ENCODE assay signal across 8 mouse cellular contexts in the genomic region with DNA sequence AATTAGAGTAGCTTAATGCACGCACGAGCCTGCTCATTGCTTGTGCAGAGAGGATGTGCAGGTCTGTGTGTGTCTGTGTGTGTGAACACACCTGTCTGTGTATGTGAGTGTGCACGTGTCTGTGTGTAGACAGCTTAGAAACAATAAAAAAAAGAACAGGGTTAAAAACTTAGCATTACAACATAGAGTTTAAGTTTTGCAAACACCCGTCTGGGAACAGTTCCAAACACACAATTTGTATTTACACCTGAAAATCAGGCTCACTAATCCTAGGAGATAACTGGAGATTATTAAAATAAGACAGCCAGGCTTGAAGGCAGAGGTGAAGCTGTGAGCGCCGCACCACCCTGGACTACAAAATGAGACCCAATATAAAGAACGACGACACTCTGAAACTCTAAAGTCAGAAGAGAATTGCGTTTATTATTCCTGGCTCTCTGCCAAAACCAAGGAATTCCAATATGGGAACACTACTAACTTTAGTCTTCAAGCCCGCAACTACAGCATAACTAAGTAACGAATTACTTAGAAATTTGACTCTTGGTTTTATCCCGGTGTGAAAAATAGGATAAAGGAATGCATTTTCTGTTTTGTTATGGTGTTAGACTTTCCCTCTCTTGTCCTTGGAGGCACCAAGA. TPM values are rescaled to one million over a fixed set of nuclear protein-coding genes. Genes with fewer than 3 reads are reported as not detected.
DNase-seq lines count a peak whose midpoint lies in the region; ATAC-seq and TF ChIP-seq lines count a peak whose summit lies in the region.

No protein-coding gene starts in this region.

- ATAC-seq in lung, embryonic 14.5 days (ENCODE audit: insufficient read depth), result no peak
- no peak for ATAC-seq in embryonic facial prominence, embryonic 13.5 days (ENCODE audit: insufficient number of reproducible peaks, insufficient read depth, low FRiP score, low TSS enrichment, low read depth)
- no peak for ATAC-seq in intestine, embryonic 15.5 days
- ATAC-seq in neural tube, embryonic 13.5 days (ENCODE audit: low read depth), result no peak

- H3K27me3 ChIP-seq in lung, embryonic 14.5 days (ENCODE audit: insufficient read depth, low read length), result no peaks in the 10 kb centered on the region
- no peaks in the 10 kb centered on the region for H3K27me3 ChIP-seq in embryonic facial prominence, embryonic 13.5 days
- H3K27me3 ChIP-seq in intestine, embryonic 15.5 days (replicated peaks), result no peaks in the 10 kb centered on the region
- no peaks in the 10 kb centered on the region for H3K27me3 ChIP-seq in neural tube, embryonic 13.5 days

- 14% methylated on average over 12 of the region's 12 CpGs for WGBS in lung, embryonic 14.5 days
- WGBS in lung, adult 2 months, result 29% methylated on average over 12 of the region's 12 CpGs
- 21% methylated on average over 12 of the region's 12 CpGs for WGBS in embryonic facial prominence, embryonic 13.5 days
- 20% methylated on average over 12 of the region's 12 CpGs for WGBS in intestine, embryonic 15.5 days
- WGBS in neural tube, embryonic 13.5 days, result 34% methylated on average over 12 of the region's 12 CpGs

- H3K9ac ChIP-seq in lung, embryonic 14.5 days, result peak overlapping the region; percentile 69
- no peak overlapping the region for H3K9ac ChIP-seq in embryonic facial prominence, embryonic 13.5 days
- H3K9ac ChIP-seq in intestine, embryonic 15.5 days, result no peak overlapping the region
- peak overlapping the region; percentile 83; the same call in 1 of the 2 replicates for H3K9ac ChIP-seq in neural tube, embryonic 13.5 days

- peak; percentile 84 for DNase-seq in lung, embryonic 14.5 days
- DNase-seq in lung, adult 2 months, result no peak
- DNase-seq in testis, postnatal 10 days (ENCODE audit: low spot score), result no peak
- no peak for DNase-seq in left cerebral cortex, adult 11 months (ENCODE audit: low spot score)
- DNase-seq in spleen, postnatal 10 days (ENCODE audit: low spot score in 2 of 2), result no peak

- no peak for TF ChIP-seq POLR2A in lung, adult 2 months (IDR thresholded peaks at IDR 0.05; ENCODE audit: borderline replicate concordance, extremely low read depth, low read depth, low read length)

- H3K27ac ChIP-seq in lung, embryonic 14.5 days (ENCODE audit: low read depth), result peak overlapping the region; percentile 87; the same call in 1 of the 2 replicates
- H3K27ac ChIP-seq in embryonic facial prominence, embryonic 13.5 days, result peak overlapping the region; percentile 89
- H3K27ac ChIP-seq in intestine, embryonic 15.5 days, result peak overlapping the region; percentile 86; the same call in 1 of the 2 replicates
- no peak overlapping the region for H3K27ac ChIP-seq in neural tube, embryonic 13.5 days (replicated peaks)

- no peak for TF ChIP-seq CTCF in lung, embryonic 14.5 days (IDR thresholded peaks at IDR 0.05; ENCODE audit: low read depth)
- TF ChIP-seq CTCF in lung, adult 2 months (IDR thresholded peaks at IDR 0.05; ENCODE audit: insufficient read depth, low read length), result no peak

- peaks cover 8% of the 10 kb centered on the region for H3K36me3 ChIP-seq in lung, embryonic 14.5 days (ENCODE audit: insufficient read depth)
- peaks cover 20% of the 10 kb centered on the region for H3K36me3 ChIP-seq in embryonic facial prominence, embryonic 13.5 days
- no peaks in the 10 kb centered on the region for H3K36me3 ChIP-seq in intestine, embryonic 15.5 days
- H3K36me3 ChIP-seq in neural tube, embryonic 13.5 days, result peaks cover 8% of the 10 kb centered on the region; the same call in 1 of the 2 replicates

- peak overlapping the region; percentile 80 for H3K4me3 ChIP-seq in lung, embryonic 14.5 days (ENCODE audit: low read depth, low read length)
- H3K4me3 ChIP-seq in lung, adult 2 months (replicated peaks; ENCODE audit: extremely low read depth, low read depth, low read length), result no peak overlapping the region
- peak overlapping the region; percentile 86 for H3K4me3 ChIP-seq in embryonic facial prominence, embryonic 13.5 days
- H3K4me3 ChIP-seq in intestine, embryonic 15.5 days (replicated peaks), result peak overlapping the region; percentile 83
- peak overlapping the region; percentile 74 for H3K4me3 ChIP-seq in neural tube, embryonic 13.5 days

- H3K4me2 ChIP-seq in lung, embryonic 14.5 days, result peak overlapping the region; percentile 85
- peak overlapping the region; percentile 74 for H3K4me2 ChIP-seq in embryonic facial prominence, embryonic 13.5 days
- H3K4me2 ChIP-seq in intestine, embryonic 15.5 days (replicated peaks), result peak overlapping the region; percentile 73
- peak overlapping the region; percentile 75 for H3K4me2 ChIP-seq in neural tube, embryonic 13.5 days

- no peaks in the 10 kb centered on the region for H3K9me3 ChIP-seq in lung, embryonic 14.5 days (ENCODE audit: low read depth, low read length)
- no peaks in the 10 kb centered on the region for H3K9me3 ChIP-seq in embryonic facial prominence, embryonic 13.5 days
- H3K9me3 ChIP-seq in intestine, embryonic 15.5 days, result no peaks in the 10 kb centered on the region
- no peaks in the 10 kb centered on the region for H3K9me3 ChIP-seq in neural tube, embryonic 13.5 days

- peaks cover 5% of the 10 kb centered on the region; the same call in 1 of the 2 replicates for H3K4me1 ChIP-seq in lung, embryonic 14.5 days (ENCODE audit: insufficient read depth)
- H3K4me1 ChIP-seq in lung, adult 2 months (ENCODE audit: control insufficient read depth, insufficient read depth, low read length), result peaks cover 3% of the 10 kb centered on the region
- peaks cover 15% of the 10 kb centered on the region for H3K4me1 ChIP-seq in embryonic facial prominence, embryonic 13.5 days
- H3K4me1 ChIP-seq in intestine, embryonic 15.5 days (replicated peaks), result peaks cover 5% of the 10 kb centered on the region
- H3K4me1 ChIP-seq in neural tube, embryonic 13.5 days (replicated peaks), result peaks cover 19% of the 10 kb centered on the region; the same call in 1 of the 2 replicates

RNA-seq across cellular contexts. Expression of a gene that starts 1.3 kb away (rescaled TPM):
- 45.7 and 47.6 TPM in 2 replicates for polyA plus RNA-seq in lung, embryonic 14.5 days (2014; fragmentation: Nextera tagmentation; extraction: Ambion mirVana)
- 27.1 and 62.3 TPM in 2 replicates for polyA plus RNA-seq in lung, adult 2 months (2012; rRNA removed)
- 65.6 and 72.2 TPM in 2 replicates for polyA plus RNA-seq in embryonic facial prominence, embryonic 13.5 days (2015; fragmentation: Nextera tagmentation; extraction: Ambion mirVana)
- polyA plus RNA-seq in intestine, embryonic 15.5 days (2015; fragmentation: Nextera tagmentation; extraction: Ambion mirVana), result 112 and 118 TPM in 2 replicates
- polyA plus RNA-seq in neural tube, embryonic 13.5 days (2015; fragmentation: Nextera tagmentation; extraction: Ambion mirVana), result 63.4 and 68.7 TPM in 2 replicates

RNA-seq across cellular contexts. Expression of a gene that starts 30.1 kb away (rescaled TPM):
- polyA plus RNA-seq in lung, embryonic 14.5 days (2014; fragmentation: Nextera tagmentation; extraction: Ambion mirVana), result 0.29 and 0.53 TPM in 2 replicates
- 0.05 TPM in 1 of 2 replicates, not detected in the other for polyA plus RNA-seq in lung, adult 2 months (2012; rRNA removed)
- 2.2 and 2.6 TPM in 2 replicates for polyA plus RNA-seq in embryonic facial prominence, embryonic 13.5 days (2015; fragmentation: Nextera tagmentation; extraction: Ambion mirVana)
- polyA plus RNA-seq in intestine, embryonic 15.5 days (2015; fragmentation: Nextera tagmentation; extraction: Ambion mirVana), result 0.68 and 0.97 TPM in 2 replicates
- 4.2 and 5.1 TPM in 2 replicates for polyA plus RNA-seq in neural tube, embryonic 13.5 days (2015; fragmentation: Nextera tagmentation; extraction: Ambion mirVana)

RNA-seq across cellular contexts. Expression of a gene that starts 30.3 kb away (rescaled TPM):
- 52.1 and 54.4 TPM in 2 replicates for polyA plus RNA-seq in lung, embryonic 14.5 days (2014; fragmentation: Nextera tagmentation; extraction: Ambion mirVana)
- polyA plus RNA-seq in lung, adult 2 months (2012; rRNA removed), result 22.4 and 29.7 TPM in 2 replicates
- polyA plus RNA-seq in embryonic facial prominence, embryonic 13.5 days (2015; fragmentation: Nextera tagmentation; extraction: Ambion mirVana), result 50.9 and 53.1 TPM in 2 replicates
- polyA plus RNA-seq in intestine, embryonic 15.5 days (2015; fragmentation: Nextera tagmentation; extraction: Ambion mirVana), result 55.8 and 58.0 TPM in 2 replicates
- polyA plus RNA-seq in neural tube, embryonic 13.5 days (2015; fragmentation: Nextera tagmentation; extraction: Ambion mirVana), result 46.9 and 51.2 TPM in 2 replicates

RNA-seq across cellular contexts. Expression of a gene that starts 37.2 kb away (rescaled TPM):
- polyA plus RNA-seq in lung, embryonic 14.5 days (2014; fragmentation: Nextera tagmentation; extraction: Ambion mirVana), result 0.17 and 0.26 TPM in 2 replicates
- polyA plus RNA-seq in lung, adult 2 months (2012; rRNA removed), result 0.05 and 0.06 TPM in 2 replicates
- polyA plus RNA-seq in embryonic facial prominence, embryonic 13.5 days (2015; fragmentation: Nextera tagmentation; extraction: Ambion mirVana), result 0.10 and 0.18 TPM in 2 replicates
- polyA plus RNA-seq in intestine, embryonic 15.5 days (2015; fragmentation: Nextera tagmentation; extraction: Ambion mirVana), result 0.04 and 0.08 TPM in 2 replicates
- polyA plus RNA-seq in neural tube, embryonic 13.5 days (2015; fragmentation: Nextera tagmentation; extraction: Ambion mirVana), result 0.06 TPM in 1 of 2 replicates, not detected in the other

Comparison
In these comparisons a context has a peak if more than half of its experiments do, and no peak if none do; other contexts are left out.
1. H3K9ac ChIP-seq: peak in lung, embryonic 14.5 days (single experiment) and neural tube, embryonic 13.5 days (single experiment); none in embryonic facial prominence, embryonic 13.5 days (single experiment) and intestine, embryonic 15.5 days (single experiment).
2. Peak in every context shown above with its lines, with median percentiles within 50 percentile points of each other: H3K4me2 ChIP-seq.